Comparison of ENCODE assay signal across 8 mouse cellular contexts in the genomic region with DNA sequence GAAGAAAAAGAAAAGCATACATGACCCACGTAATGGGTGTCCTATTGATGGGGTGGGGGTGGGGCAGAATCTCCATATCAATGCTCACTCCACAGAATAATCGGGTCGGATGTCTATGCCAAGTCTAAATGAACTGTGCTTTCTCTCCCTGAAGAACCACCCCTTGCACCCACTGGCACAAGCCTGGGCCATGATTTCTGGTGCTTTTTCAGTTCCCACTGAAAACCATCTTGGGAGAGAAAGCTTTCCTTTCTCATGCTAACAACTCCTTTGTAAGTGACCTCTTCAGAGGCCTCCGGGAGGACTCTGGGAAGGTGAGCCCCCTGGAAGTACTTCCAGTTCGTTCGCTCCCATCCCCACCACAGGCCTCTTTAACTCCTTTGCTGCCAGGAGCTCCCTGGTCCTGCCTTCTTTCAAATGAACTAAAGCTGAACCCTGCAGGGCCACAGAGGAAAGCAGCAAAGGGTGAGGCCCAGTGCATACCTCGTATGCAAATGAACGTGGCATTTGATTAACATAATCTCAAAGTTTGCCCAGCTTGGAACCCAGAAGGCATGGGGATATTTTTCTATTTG.
DNase-seq lines count a peak whose midpoint lies in the region; ATAC-seq lines count a peak whose summit lies in the region.

No protein-coding gene starts in this region.

- H3K4me2 ChIP-seq in heart, embryonic 12.5 days: peak overlapping the region; percentile 23
- H3K4me2 ChIP-seq in forebrain, embryonic 16.5 days (ENCODE audit: low read length): peak overlapping the region; percentile 10; the same call in 1 of the 2 replicates

- no peak for DNase-seq in heart, adult 8-10 months (ENCODE audit: low spot score)
- peak; percentile 92 for DNase-seq in ES-CJ7 (ENCODE audit: low read depth, low spot score)
- peak; percentile 78 for DNase-seq in midbrain, embryonic 10.5 days (ENCODE audit: low spot score)
- DNase-seq in urinary bladder, postnatal 36 days (ENCODE audit: low spot score in 2 of 2): no peak
- no peak for DNase-seq in kidney, postnatal 36 days

- peak overlapping the region; percentile 92 for H3K27ac ChIP-seq in heart, embryonic 12.5 days (ENCODE audit: poor library complexity, severe bottlenecking)
- peak overlapping the region; percentile 83 for H3K27ac ChIP-seq in forebrain, embryonic 16.5 days (ENCODE audit: low read length)
- H3K27ac ChIP-seq in midbrain, embryonic 10.5 days (replicated peaks): peak overlapping the region; percentile 94

- no peak overlapping the region for H3K4me3 ChIP-seq in heart, embryonic 12.5 days
- H3K4me3 ChIP-seq in forebrain, embryonic 16.5 days (replicated peaks; ENCODE audit: low read length): no peak overlapping the region
- H3K4me3 ChIP-seq in midbrain, embryonic 10.5 days: peak overlapping the region; percentile 47

- no peaks in the 10 kb centered on the region for H3K27me3 ChIP-seq in heart, embryonic 12.5 days (replicated peaks)
- no peaks in the 10 kb centered on the region for H3K27me3 ChIP-seq in forebrain, embryonic 16.5 days (replicated peaks; ENCODE audit: control insufficient read depth, insufficient read depth, low read length)
- H3K27me3 ChIP-seq in midbrain, embryonic 10.5 days (ENCODE audit: low read depth, poor library complexity, severe bottlenecking): no peaks in the 10 kb centered on the region

- no peaks in the 10 kb centered on the region for H3K9me3 ChIP-seq in heart, embryonic 12.5 days (replicated peaks)
- H3K9me3 ChIP-seq in forebrain, embryonic 16.5 days (ENCODE audit: control insufficient read depth, low read length): no peaks in the 10 kb centered on the region
- no peaks in the 10 kb centered on the region for H3K9me3 ChIP-seq in midbrain, embryonic 10.5 days (replicated peaks)

- H3K4me1 ChIP-seq in heart, embryonic 12.5 days (replicated peaks): peaks cover 81% of the 10 kb centered on the region
- H3K4me1 ChIP-seq in forebrain, embryonic 16.5 days (replicated peaks; ENCODE audit: control insufficient read depth, insufficient read depth, low read length): peaks cover 73% of the 10 kb centered on the region
- peaks cover 98% of the 10 kb centered on the region for H3K4me1 ChIP-seq in midbrain, embryonic 10.5 days

- peaks cover 8% of the 10 kb centered on the region for H3K36me3 ChIP-seq in heart, embryonic 12.5 days
- no peaks in the 10 kb centered on the region for H3K36me3 ChIP-seq in forebrain, embryonic 16.5 days (ENCODE audit: control insufficient read depth, insufficient read depth)
- peaks cover 26% of the 10 kb centered on the region for H3K36me3 ChIP-seq in midbrain, embryonic 10.5 days

- no peak overlapping the region for H3K9ac ChIP-seq in heart, embryonic 12.5 days
- H3K9ac ChIP-seq in forebrain, embryonic 16.5 days (replicated peaks; ENCODE audit: low read depth, low read length): no peak overlapping the region

- ATAC-seq in heart, embryonic 12.5 days (ENCODE audit: insufficient number of reproducible peaks, low FRiP score): no peak
- peak; percentile 84 for ATAC-seq in forebrain, embryonic 16.5 days
- no peak for ATAC-seq in CD4-positive, CD25-positive, alpha-beta regulatory T cell, adult 4 months

- 13% methylated on average over 8 of the region's 8 CpGs for whole genome bisulfite sequencing in heart, embryonic 12.5 days
- 2% methylated on average over 8 of the region's 8 CpGs for WGBS in forebrain, embryonic 16.5 days
- 3% methylated on average over 8 of the region's 8 CpGs for WGBS in midbrain, embryonic 10.5 days

Comparison
In these comparisons a context has a peak if more than half of its experiments do, and no peak if none do; other contexts are left out.
1. DNase-seq: peak in ES-CJ7 (single experiment) and midbrain, embryonic 10.5 days (single experiment); none in heart, adult 8-10 months (single experiment), urinary bladder, postnatal 36 days (0 of 2) and kidney, postnatal 36 days (0 of 2).
2. Peak in every context shown above with its lines, with median percentiles within 50 percentile points of each other: H3K27ac ChIP-seq.